Mouse (Mus musculus): ENCODE results near the gene 9230104L09Rik.

DNA sequence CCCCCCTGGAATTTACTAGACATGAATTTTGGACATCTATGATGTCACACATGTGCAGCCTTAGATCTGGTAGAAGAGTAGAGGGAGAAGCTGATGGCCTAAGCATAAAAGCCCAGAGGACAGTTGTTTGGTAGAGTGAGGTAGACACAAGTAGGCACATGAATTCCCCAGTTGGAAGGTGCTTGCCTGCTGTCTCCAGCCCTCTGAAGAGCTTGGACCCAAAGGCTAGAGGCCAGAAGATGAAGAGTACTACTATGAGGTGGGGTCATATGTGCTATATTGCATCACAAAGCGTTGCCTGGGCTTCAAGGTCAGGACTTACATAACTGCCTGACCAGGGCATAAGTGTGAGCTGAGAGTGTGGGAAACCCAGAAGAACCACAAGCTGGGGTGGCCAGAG is 66.4 kb downstream of the 9230104L09Rik start, which contains the start of gene Cst8:
- TF ChIP-seq POLR2A (IDR thresholded peaks at IDR 0.05; ENCODE audit: low read depth, low read length) (no peak), TCF12 (IDR thresholded peaks at IDR 0.05; ENCODE audit: low read depth, low read length) (no peak), CTCF (conservative IDR thresholded peaks at IDR 0.05 in 1 of 2, IDR thresholded peaks at IDR 0.05 in 1 of 2; ENCODE audit: low read depth in 2 of 2, low read length in 2 of 2) (no peak), EP300 (IDR thresholded peaks at IDR 0.05; ENCODE audit: low read length) (no peak), GABPA (IDR thresholded peaks at IDR 0.05; ENCODE audit: insufficient replicate concordance, low read depth, low read length) (no peak), USF1 (IDR thresholded peaks at IDR 0.05; ENCODE audit: low read depth, low read length) (no peak), KAT2A (IDR thresholded peaks at IDR 0.05; ENCODE audit: insufficient replicate concordance, low read length) (no peak), USF2 (conservative IDR thresholded peaks at IDR 0.05; ENCODE audit: low read depth, low read length) (no peak)

Data from CH12.LX (cell line).